Mouse (Mus musculus) liver, adult 2 months (tissue): Measurements from ENCODE around the gene Cpsf6.

Experiments used
- CTCF ChIP-seq: fragments of 200-500 bp; IDR thresholded peaks from 2 replicates; pipeline ENCODE4 v1.5.1; 2011; ENCODE audit warnings: low read depth, low read length, control low read depth
- POLR2A ChIP-seq: fragments of 200-500 bp; IDR thresholded peaks from 2 replicates; pipeline ENCODE4 v1.6.1; 2011; ENCODE audit warnings: low read length, control low read depth; ENCODE audit not compliant: insufficient read depth; ENCODE audit errors: extremely low read depth

GRCm38 (mm10) chr10:117411716-117412473, 32.1 kb upstream of the Cpsf6 start:
- TF ChIP-seq CTCF (no peak), POLR2A (0 out of 2 replicates have a peak, but pooled peaks have one; percentile 13)
